Mouse (Mus musculus): ENCODE results near the gene Ren1. TPM values are rescaled to one million over a fixed set of nuclear protein-coding genes. Genes with fewer than 3 reads are reported as not detected.

Gene Ren1
- polyA plus RNA-seq, 1 experiment from 2014 or later = 0.86 TPM

GRCm38 (mm10) chr1:133408321-133408720 is 58.0 kb downstream of the Ren1 start:
- no peak for TF ChIP-seq CTCF (IDR thresholded peaks at IDR 0.05; ENCODE audit: low read depth)
- WGBS = 45% methylated on average over 9 of the region's 9 CpGs

GRCm38 (mm10) chr1:133408880-133409516 is 58.7 kb downstream of the Ren1 start:
- no peak overlapping the region for H3K9ac ChIP-seq
- H3K4me3 ChIP-seq (ENCODE audit: low read depth, low read length) = no peak overlapping the region
- no peak for ATAC-seq (ENCODE audit: insufficient read depth)
- no peak overlapping the region for H3K4me2 ChIP-seq
- no peak for TF ChIP-seq CTCF (IDR thresholded peaks at IDR 0.05; ENCODE audit: low read depth)
- no peaks in the 10 kb centered on the region for H3K9me3 ChIP-seq (ENCODE audit: low read depth, low read length)
- 27% methylated on average over 6 of the region's 6 CpGs for WGBS
- H3K27ac ChIP-seq (ENCODE audit: low read depth) = no peak overlapping the region
- no peaks in the 10 kb centered on the region for H3K27me3 ChIP-seq (ENCODE audit: insufficient read depth, low read length)
- no peaks in the 10 kb centered on the region for H3K36me3 ChIP-seq (ENCODE audit: insufficient read depth)
- 0 out of 2 replicates have a peak, but pooled peaks cover 4% of the 10 kb centered on the region for H3K4me1 ChIP-seq (ENCODE audit: insufficient read depth)
- DNase-seq = no peak

More at GRCm38 (mm10) chr1:133408321-133408720, 58.0 kb downstream of the Ren1 start:
- H3K36me3 ChIP-seq (ENCODE audit: insufficient read depth) = no peaks in the 10 kb centered on the region
- ATAC-seq (ENCODE audit: insufficient read depth) (no peak), DNase-seq (no peak)
- no peak overlapping the region for H3K4me3 ChIP-seq (ENCODE audit: low read depth, low read length)
- H3K9me3 ChIP-seq (ENCODE audit: low read depth, low read length) = no peaks in the 10 kb centered on the region
- no peak overlapping the region for H3K4me2 ChIP-seq
- no peaks in the 10 kb centered on the region for H3K27me3 ChIP-seq (ENCODE audit: insufficient read depth, low read length)
- H3K27ac ChIP-seq (ENCODE audit: low read depth) = no peak overlapping the region
- H3K9ac ChIP-seq = no peak overlapping the region
- 0 out of 2 replicates have a peak, but pooled peaks cover 4% of the 10 kb centered on the region for H3K4me1 ChIP-seq (ENCODE audit: insufficient read depth)

- no peak overlapping the region for H3K4me2 ChIP-seq
- 0 out of 2 replicates have a peak, but pooled peaks cover 4% of the 10 kb centered on the region for H3K4me1 ChIP-seq (ENCODE audit: insufficient read depth)
- H3K9me3 ChIP-seq (ENCODE audit: low read depth, low read length) = no peaks in the 10 kb centered on the region
- no peaks in the 10 kb centered on the region for H3K27me3 ChIP-seq (ENCODE audit: insufficient read depth, low read length)
- TF ChIP-seq CTCF (IDR thresholded peaks at IDR 0.05; ENCODE audit: low read depth) = no peak
- H3K36me3 ChIP-seq (ENCODE audit: insufficient read depth) = no peaks in the 10 kb centered on the region
- H3K9ac ChIP-seq = no peak overlapping the region
- H3K27ac ChIP-seq (ENCODE audit: low read depth) = no peak overlapping the region
- 71% methylated on average over 9 of the region's 9 CpGs for WGBS
- DNase-seq (no peak), ATAC-seq (ENCODE audit: insufficient read depth) (no peak)
- H3K4me3 ChIP-seq (ENCODE audit: low read depth, low read length) = no peak overlapping the region
These were observed 59.5 kb downstream of the Ren1 start for GRCm38 (mm10) chr1:133409786-133410185.

Other genes with a start within 250 kb of the Ren1 start
- 51.4 and 54.3 TPM in 2 replicates for gene Ppp1r15b, start 219.4 kb upstream of the Ren1 start, polyA plus RNA-seq (2014; fragmentation: Nextera tagmentation; extraction: Ambion mirVana)
- 6.7 and 10.2 TPM in 2 replicates for gene Plekha6, start 186.3 kb upstream of the Ren1 start, polyA plus RNA-seq (2014; fragmentation: Nextera tagmentation; extraction: Ambion mirVana)
- gene Golt1a, start 40.7 kb upstream of the Ren1 start, polyA plus RNA-seq (2014; fragmentation: Nextera tagmentation; extraction: Ambion mirVana) = 0.55 and 1.1 TPM in 2 replicates
- gene Kiss1, start 28.6 kb upstream of the Ren1 start, polyA plus RNA-seq (2014; fragmentation: Nextera tagmentation; extraction: Ambion mirVana) = 6.6 and 7.1 TPM in 2 replicates
- gene Etnk2, start 13.1 kb downstream of the Ren1 start, polyA plus RNA-seq (2014; fragmentation: Nextera tagmentation; extraction: Ambion mirVana) = 2.8 and 3.7 TPM in 2 replicates
- 7.8 and 9.4 TPM in 2 replicates for gene Sox13, start 73.9 kb downstream of the Ren1 start, polyA plus RNA-seq (2014; fragmentation: Nextera tagmentation; extraction: Ambion mirVana)